Mouse (Mus musculus) MEL-GATA-1-ER (cell line): ENCODE measurements around the gene Zmynd10.

Experiments used
- DNase-seq: peaks from one replicate; pipeline ENCODE4 v3.0.0-alpha.2; 2012; ENCODE audit warnings: low read depth; ENCODE audit errors: extremely low read depth

The Zmynd10 gene

GRCm38 (mm10) chr9:107578587-107578986, 31.5 kb downstream of the Zmynd10 start, which contains the start of gene Naa80:
Gene Naa80 (plus strand): TSS chr9:107578887.
- no peak for DNase-seq

- DNase-seq, result no peak
These were observed 32.2 kb downstream of the Zmynd10 start for GRCm38 (mm10) chr9:107579023-107579900.

- peak; percentile 93 for DNase-seq
These were observed 33.6 kb downstream of the Zmynd10 start, which contains the start of gene Hyal3 for GRCm38 (mm10) chr9:107580501-107581317. Gene Hyal3 (plus strand): TSS chr9:107580818.

- DNase-seq, result no peak
These were observed 34.5 kb downstream of the Zmynd10 start for GRCm38 (mm10) chr9:107581584-107581983.

- DNase-seq, result no peak
These were observed 35.5 kb downstream of the Zmynd10 start for GRCm38 (mm10) chr9:107582509-107583062.

GRCm38 (mm10) chr9:107583174-107583573, 36.1 kb downstream of the Zmynd10 start:
- no peak for DNase-seq

- DNase-seq, result no peak
These were observed 39.4 kb downstream of the Zmynd10 start for GRCm38 (mm10) chr9:107586504-107586903.

- DNase-seq, result peak; percentile 99
These were observed 40.1 kb downstream of the Zmynd10 start, which contains the start of gene Ifrd2 for GRCm38 (mm10) chr9:107586974-107587832. Gene Ifrd2 (plus strand): TSS chr9:107587642.

- DNase-seq, result peak; percentile 87
These were observed 40.9 kb downstream of the Zmynd10 start for GRCm38 (mm10) chr9:107587833-107588639.

- peak; percentile 87 for DNase-seq
These were observed 43.1 kb downstream of the Zmynd10 start for GRCm38 (mm10) chr9:107590058-107590772.

- DNase-seq, result no peak
These were observed 43.6 kb downstream of the Zmynd10 start for GRCm38 (mm10) chr9:107590773-107591060.

- DNase-seq, result no peak
These were observed 46.2 kb downstream of the Zmynd10 start for GRCm38 (mm10) chr9:107593101-107593976.

GRCm38 (mm10) chr9:107594281-107595062, 47.4 kb downstream of the Zmynd10 start:
- no peak for DNase-seq

GRCm38 (mm10) chr9:107596619-107597569, 49.8 kb downstream of the Zmynd10 start:
- no peak for DNase-seq

- DNase-seq, result no peak
These were observed 51.3 kb downstream of the Zmynd10 start for GRCm38 (mm10) chr9:107598385-107598784.

GRCm38 (mm10) chr9:107599433-107599832, 52.3 kb downstream of the Zmynd10 start:
- DNase-seq, result no peak
